Mouse (Mus musculus) thymus, adult 2 months (tissue): ENCODE measurements around the gene Tgm2. TPM values are rescaled to one million over a fixed set of nuclear protein-coding genes. Genes with fewer than 3 reads are reported as not detected.

Source experiments
- DNase-seq: peaks from one replicate; pipeline ENCODE4 v3.0.0; 2021
- H3K27ac ChIP-seq: fragments of 200-500 bp; 2 replicates; pipeline ENCODE4 v1.5.1; 2012; ENCODE audit warnings: low read length, control low read depth; ENCODE audit not compliant: control insufficient read depth, insufficient read depth
- H3K27me3 ChIP-seq: fragments of 200-500 bp; 2 replicates; pipeline ENCODE4 v1.6.1; 2012; ENCODE audit warnings: mild to moderate bottlenecking, low read length, moderate library complexity, mixed read lengths; ENCODE audit not compliant: control insufficient read depth, insufficient read depth
- H3K36me3 ChIP-seq: fragments of 200-500 bp; 2 replicates; pipeline ENCODE4 v1.6.1; 2012; ENCODE audit warnings: mild to moderate bottlenecking, low read length, moderate library complexity; ENCODE audit not compliant: control insufficient read depth, insufficient read depth
- H3K4me1 ChIP-seq: fragments of 200-500 bp; replicated peaks from 2 replicates; pipeline ENCODE4 v1.6.1; 2012; ENCODE audit warnings: low read length; ENCODE audit not compliant: control insufficient read depth, insufficient read depth
- H3K4me3 ChIP-seq: fragments of 200-500 bp; 2 replicates; pipeline ENCODE4 v1.5.1; 2012; ENCODE audit warnings: mild to moderate bottlenecking, low read length, control low read depth, moderate library complexity; ENCODE audit not compliant: control insufficient read depth, insufficient read depth
- CTCF ChIP-seq: fragments of 200-500 bp; IDR thresholded peaks from 2 replicates; pipeline ENCODE4 v1.5.1; 2012; ENCODE audit warnings: mild to moderate bottlenecking, control low read depth, low read length, moderate library complexity, borderline replicate concordance; ENCODE audit not compliant: control insufficient read depth, poor library complexity, insufficient read depth; ENCODE audit errors: extremely low read depth
- POLR2A ChIP-seq: fragments of 200-500 bp; IDR thresholded peaks from 2 replicates; pipeline ENCODE4 v1.6.1; 2012; ENCODE audit warnings: mild to moderate bottlenecking, low read length, control low read depth, moderate library complexity; ENCODE audit not compliant: control insufficient read depth, poor library complexity, insufficient read depth; ENCODE audit errors: extremely low read depth
- WGBS: fragments of 180-500 bp; shearing (Covaris S2); methylation state at CpG from one replicate; pipeline ENCODE4 v1.1.7; 2018; 5-methylcytosine and 5-hydroxymethylcytosine counted together
- polyA plus RNA-seq: library from polyadenylated mRNA; depleted of rRNA; stranded (reverse); fragments of >200 nt; gene quantifications from 2 replicates; pipeline ENCODE4 v1.2.3, GENCODE M21; 2012

The Tgm2 gene
- polyA plus RNA-seq, 1 experiment: 37.6 TPM

DNA sequence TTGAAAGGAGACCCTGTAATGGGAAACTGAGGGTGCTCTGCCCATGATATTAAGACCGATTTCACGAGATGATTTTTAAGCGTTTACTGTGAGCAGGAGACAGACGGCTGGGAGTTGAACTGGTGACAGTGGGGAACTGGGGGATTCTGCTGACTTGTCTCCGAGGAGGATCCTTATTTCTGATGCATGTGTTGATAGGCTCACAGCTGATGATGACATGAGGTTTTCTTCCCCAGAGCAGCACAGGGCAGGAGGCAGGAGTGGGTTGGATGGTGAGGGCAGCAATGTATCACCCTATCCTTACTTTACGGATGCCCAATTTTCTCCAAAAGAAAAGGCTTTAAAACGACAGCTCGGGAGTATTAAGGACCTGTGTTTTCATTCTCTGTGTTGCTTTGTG lies 2.0 kb downstream of the Tgm2 start:
- DNase-seq: no peak
- H3K4me1 ChIP-seq: 0 out of 2 replicates have a peak, but pooled peaks cover 3% of the 10 kb centered on the region

DNA sequence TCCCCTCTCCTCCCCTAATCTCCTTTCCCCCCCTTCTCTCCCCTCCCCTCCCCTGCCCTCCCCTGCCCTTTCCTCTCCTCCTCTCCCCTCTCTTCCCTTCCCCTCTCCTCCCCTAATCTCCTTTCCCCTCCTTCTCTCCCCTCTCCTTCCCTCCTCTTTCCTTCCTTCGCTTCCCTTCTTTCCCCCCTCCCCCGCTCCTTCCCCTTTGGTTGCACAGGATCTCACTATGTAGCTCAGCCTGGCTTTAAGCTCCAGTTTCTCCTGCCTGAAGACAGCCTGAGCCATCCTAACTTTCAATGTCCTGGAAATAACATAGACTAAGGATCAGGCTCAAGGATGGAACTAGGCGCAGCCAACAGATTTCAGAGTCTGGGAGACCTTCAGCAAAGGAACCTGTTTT lies 2.4 kb downstream of the Tgm2 start:
- no peak for DNase-seq
- Histone ChIP-seq H3K27ac (no peak overlapping the region), H3K4me1 (0 out of 2 replicates have a peak, but pooled peaks cover 3% of the 10 kb centered on the region), H3K27me3 (no peaks in the 10 kb centered on the region; the same call in 1 of the 2 replicates), H3K36me3 (no peaks in the 10 kb centered on the region), H3K4me3 (no peak overlapping the region)
- 94% methylated on average over 3 of the region's 3 CpGs for WGBS
- TF ChIP-seq CTCF (no peak), POLR2A (no peak)

More for the DNA sequence above, 2.0 kb downstream of the Tgm2 start:
- Histone ChIP-seq H3K4me3 (no peak overlapping the region), H3K27ac (no peak overlapping the region), H3K36me3 (no peaks in the 10 kb centered on the region), H3K27me3 (no peaks in the 10 kb centered on the region; the same call in 1 of the 2 replicates)
- TF ChIP-seq POLR2A: no peak
- no peak for TF ChIP-seq CTCF
- WGBS: 73% methylated on average over 8 of the region's 8 CpGs

DNA sequence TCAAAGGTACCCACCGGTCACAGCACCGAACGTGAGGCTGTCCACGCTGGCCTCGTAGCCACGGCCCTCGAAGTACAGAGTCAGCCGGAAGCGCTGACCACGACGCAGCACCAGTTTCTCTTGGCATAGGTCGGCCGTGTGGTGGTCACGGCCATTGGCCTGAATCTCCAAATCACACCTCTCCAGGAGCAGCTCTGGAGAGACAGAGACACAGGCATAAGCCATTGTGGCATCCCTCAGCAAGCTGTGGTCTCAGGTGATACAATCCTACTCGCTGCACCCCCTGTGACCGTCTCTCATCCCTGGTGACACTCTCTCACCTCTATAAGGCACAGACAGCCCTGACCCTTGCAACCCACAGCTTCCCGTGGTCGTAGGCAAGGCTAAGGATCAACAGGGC lies 3.3 kb downstream of the Tgm2 start:
- no peak overlapping the region for H3K4me3 ChIP-seq
- 83% methylated on average over 18 of the region's 18 CpGs for WGBS
- H3K4me1 ChIP-seq: 0 out of 2 replicates have a peak, but pooled peaks cover 3% of the 10 kb centered on the region
- DNase-seq: no peak
- no peak overlapping the region for H3K27ac ChIP-seq
- TF ChIP-seq CTCF: no peak
- TF ChIP-seq POLR2A: no peak
- no peaks in the 10 kb centered on the region; the same call in 1 of the 2 replicates for H3K27me3 ChIP-seq
- H3K36me3 ChIP-seq: no peaks in the 10 kb centered on the region

DNA sequence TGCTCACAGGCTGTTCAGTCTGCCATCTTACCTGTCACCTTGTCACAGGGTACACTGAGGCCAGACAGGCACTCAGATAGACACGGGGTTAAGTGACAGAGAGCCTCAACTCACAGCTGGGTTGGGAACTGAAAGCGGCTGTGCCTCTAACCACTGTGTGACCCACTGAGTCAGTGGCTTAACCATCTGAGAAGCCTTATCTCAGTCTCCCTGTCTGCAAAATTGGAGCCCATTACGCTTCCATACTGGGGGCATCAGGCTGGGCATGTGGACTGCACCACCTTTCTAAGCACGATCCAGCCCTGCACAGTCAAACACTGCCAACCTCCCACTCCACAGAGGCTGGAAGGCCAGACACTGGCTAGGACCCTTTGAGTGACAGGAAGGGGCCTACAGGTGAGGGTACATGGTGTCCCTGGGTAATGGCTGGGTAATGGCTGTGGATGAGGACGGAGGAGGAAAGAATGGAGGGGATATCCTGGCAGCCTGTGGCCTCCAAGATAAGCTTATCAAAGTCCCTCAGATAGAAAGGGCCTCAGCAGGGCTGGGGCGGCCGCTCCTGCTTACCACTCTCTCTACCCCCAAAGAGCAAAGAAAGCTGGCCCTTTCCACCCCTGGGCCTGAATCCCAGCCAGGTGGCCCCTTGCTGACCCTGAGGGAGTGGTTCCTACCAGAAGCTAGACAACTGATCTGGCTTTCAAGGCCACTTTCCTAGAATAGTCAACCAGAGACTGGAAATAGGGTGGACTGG lies 4.4 kb downstream of the Tgm2 start:
- no peaks in the 10 kb centered on the region for H3K36me3 ChIP-seq
- TF ChIP-seq POLR2A (no peak), CTCF (no peak)
- H3K4me1 ChIP-seq: 0 out of 2 replicates have a peak, but pooled peaks cover 3% of the 10 kb centered on the region
- DNase-seq: no peak
- WGBS: 80% methylated on average over 7 of the region's 7 CpGs
- no peak overlapping the region for H3K4me3 ChIP-seq
- H3K27me3 ChIP-seq: no peaks in the 10 kb centered on the region; the same call in 1 of the 2 replicates
- H3K27ac ChIP-seq: no peak overlapping the region

DNA sequence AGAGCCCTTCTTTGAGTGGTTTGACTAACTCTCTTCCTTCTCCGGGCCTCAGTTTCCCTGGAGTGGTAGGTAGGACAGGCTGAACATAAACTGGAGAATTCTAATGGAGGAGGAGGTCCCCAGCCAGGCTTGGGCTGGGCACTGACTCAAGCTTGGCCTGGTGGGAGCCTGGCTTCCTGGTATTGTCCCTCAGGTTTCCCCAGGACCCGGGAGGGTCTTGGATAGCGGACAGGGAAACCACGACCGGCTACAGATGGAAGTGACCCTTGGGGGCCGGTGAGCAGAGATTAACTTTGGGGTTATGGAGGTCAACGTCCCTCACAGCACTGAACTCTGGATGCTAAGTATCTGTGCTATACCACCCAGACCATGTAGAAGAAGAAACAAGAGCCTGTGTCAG lies 5.0 kb downstream of the Tgm2 start:
- H3K27me3 ChIP-seq: no peaks in the 10 kb centered on the region; the same call in 1 of the 2 replicates
- no peak for TF ChIP-seq POLR2A
- no peak for TF ChIP-seq CTCF
- H3K4me3 ChIP-seq: no peak overlapping the region
- no peak overlapping the region for H3K27ac ChIP-seq
- H3K36me3 ChIP-seq: no peaks in the 10 kb centered on the region
- H3K4me1 ChIP-seq: 0 out of 2 replicates have a peak, but pooled peaks cover 3% of the 10 kb centered on the region
- no peak for DNase-seq
- 96% methylated on average over 7 of the region's 7 CpGs for WGBS

DNA sequence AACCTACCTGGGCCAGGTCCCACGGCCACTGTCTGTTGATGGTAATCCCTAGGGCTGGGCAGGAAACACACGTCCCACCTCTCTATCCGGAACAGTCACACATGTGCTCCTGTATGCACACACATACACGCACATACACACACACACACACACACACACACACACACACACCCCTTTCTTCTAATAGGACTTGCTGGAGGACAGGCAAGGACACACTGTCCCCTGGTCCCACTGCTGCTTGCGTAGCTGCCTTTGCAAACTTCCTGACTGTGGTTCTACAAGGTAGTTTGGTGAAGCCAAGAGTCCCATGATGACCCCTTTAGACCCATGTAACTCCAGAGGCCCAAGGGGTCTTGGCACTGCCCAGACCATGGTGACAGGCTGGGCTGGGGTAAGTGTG lies 5.6 kb downstream of the Tgm2 start:
- H3K4me1 ChIP-seq: no peaks in the 10 kb centered on the region
- no peak overlapping the region for H3K4me3 ChIP-seq
- TF ChIP-seq CTCF (no peak), POLR2A (no peak)
- no peak for DNase-seq
- no peaks in the 10 kb centered on the region; the same call in 1 of the 2 replicates for H3K27me3 ChIP-seq
- H3K27ac ChIP-seq: no peak overlapping the region
- WGBS: 92% methylated on average over 5 of the region's 5 CpGs
- no peaks in the 10 kb centered on the region for H3K36me3 ChIP-seq
